Mouse (Mus musculus) heart, adult 2 months (tissue): ENCODE measurements around the gene Pbld2.

Source experiments
- CTCF ChIP-seq: fragments of 200-600 bp; IDR thresholded peaks from 2 replicates; pipeline ENCODE4 v1.8.1; 2022; ENCODE audit warnings: antibody characterized with exemption, mild to moderate bottlenecking, moderate library complexity
- EP300 ChIP-seq: fragments of 200-500 bp; IDR thresholded peaks from 2 replicates; pipeline ENCODE4 v1.6.1; 2011; ENCODE audit warnings: low read depth, low read length, control low read depth; ENCODE audit not compliant: insufficient read depth

DNA sequence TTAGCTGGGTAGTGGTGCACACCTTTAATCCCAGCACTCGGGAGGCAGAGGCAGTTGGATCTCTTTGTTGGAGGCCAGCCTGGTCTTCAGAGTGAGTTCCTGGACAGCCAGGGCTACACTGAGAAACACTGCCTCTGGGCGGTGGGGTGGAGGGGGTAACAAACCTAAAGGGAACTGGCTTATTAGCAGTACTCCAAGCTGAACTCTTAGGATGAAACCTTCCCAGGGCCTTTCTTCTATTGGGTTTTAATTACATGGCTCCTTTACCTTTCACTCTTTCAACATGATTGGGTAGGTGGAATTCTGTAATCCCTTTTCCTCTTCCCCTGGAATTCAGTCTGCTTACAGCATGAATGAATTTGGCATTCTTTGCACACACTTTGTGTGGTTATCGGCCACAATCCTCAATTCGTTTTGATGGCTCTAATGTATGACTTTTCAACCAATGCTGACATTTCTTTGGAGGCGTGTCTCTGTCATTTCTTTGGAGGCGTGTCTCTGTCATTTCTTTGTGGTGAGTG, 1.4 kb downstream of the Pbld2 start:
- TF ChIP-seq CTCF (no peak), EP300 (no peak)
